Mouse (Mus musculus): Measurements from ENCODE around the gene Unc5cl.

The Unc5cl gene

GRCm38 (mm10) chr17:48542733-48543132 is 88.0 kb downstream of the Unc5cl start:
- no peak for DNase-seq

DNA sequence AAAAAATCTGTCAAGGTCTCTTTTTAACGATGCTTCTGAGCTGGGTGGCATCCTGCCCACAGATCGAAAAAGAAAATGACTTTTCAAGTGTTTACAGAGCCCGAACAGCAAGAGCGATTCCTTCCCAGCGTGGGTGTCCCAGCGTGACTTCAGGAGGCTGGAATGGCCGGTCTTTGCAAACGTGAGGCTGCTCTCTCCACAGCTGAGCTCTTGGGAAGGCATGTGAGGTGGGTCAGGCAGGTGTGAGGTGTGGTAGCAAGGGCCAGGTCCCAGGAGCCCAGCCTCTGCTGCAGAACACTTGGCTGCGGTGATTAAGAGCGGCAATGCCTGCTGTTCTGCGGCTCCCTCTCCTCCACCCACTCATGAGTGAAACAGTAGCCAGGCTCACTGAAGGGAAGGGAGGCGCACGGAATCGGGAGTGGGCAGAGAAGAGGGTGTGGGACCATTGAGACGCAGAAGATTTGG is 88.6 kb downstream of the Unc5cl start:
- no peak for DNase-seq

DNA sequence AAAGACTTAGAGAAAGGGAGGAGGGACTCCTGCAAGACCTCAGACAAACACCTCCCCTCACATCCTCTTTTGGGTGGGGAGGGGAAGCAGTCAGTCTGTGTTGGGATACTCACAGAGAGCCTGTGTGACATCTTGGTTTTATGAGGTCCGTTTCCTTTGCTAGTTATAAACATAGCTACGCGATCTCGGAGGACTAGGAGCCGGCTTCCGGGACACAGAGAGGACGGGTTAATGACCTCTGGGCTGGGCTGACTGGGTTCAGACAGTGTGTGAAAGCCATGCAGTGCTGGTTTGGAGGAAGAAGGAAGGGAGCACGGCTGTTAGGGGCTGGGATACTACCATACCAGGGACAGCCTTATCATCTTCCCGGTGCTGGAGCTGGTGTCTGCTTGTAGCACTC is 90.0 kb downstream of the Unc5cl start:
- DNase-seq = no peak

DNA sequence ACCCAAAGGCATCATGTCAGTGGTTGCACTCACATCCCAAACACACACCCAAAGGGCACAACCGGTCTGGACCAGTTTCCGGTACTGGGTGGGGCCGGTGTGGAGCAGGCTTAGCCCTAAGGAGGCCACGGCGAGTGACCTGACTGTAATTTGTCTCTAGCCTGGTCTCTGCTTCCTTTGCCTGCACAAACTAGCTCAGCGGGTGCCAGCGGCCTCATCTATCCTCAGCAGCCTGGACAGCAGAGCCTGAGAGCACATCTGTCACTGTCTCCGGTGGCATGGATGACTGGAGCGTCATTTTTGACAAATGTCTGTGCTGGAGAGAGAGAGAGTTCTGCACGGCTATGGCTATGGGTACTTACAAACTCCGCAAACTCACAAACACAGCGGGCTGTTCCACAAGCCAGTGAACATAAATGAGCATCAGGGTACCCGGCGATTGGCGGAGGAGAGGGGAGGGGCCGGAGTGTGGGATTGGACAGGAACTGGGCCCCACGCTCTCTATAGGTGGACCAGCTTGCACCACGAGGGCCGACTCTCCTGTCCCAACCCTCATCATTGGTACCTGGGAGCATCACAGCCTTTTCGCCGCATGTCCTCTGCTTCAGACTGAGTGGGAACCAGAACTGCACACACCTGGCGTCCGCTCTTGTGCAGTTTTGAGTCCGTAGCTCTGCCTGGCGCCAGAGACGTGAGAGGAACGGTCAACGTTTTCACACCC is 90.7 kb downstream of the Unc5cl start:
- DNase-seq = no peak

GRCm38 (mm10) chr17:48546036-48546435 is 91.3 kb downstream of the Unc5cl start:
- DNase-seq = no peak

GRCm38 (mm10) chr17:48547668-48548067 is 93.0 kb downstream of the Unc5cl start:
- DNase-seq = no peak

DNA sequence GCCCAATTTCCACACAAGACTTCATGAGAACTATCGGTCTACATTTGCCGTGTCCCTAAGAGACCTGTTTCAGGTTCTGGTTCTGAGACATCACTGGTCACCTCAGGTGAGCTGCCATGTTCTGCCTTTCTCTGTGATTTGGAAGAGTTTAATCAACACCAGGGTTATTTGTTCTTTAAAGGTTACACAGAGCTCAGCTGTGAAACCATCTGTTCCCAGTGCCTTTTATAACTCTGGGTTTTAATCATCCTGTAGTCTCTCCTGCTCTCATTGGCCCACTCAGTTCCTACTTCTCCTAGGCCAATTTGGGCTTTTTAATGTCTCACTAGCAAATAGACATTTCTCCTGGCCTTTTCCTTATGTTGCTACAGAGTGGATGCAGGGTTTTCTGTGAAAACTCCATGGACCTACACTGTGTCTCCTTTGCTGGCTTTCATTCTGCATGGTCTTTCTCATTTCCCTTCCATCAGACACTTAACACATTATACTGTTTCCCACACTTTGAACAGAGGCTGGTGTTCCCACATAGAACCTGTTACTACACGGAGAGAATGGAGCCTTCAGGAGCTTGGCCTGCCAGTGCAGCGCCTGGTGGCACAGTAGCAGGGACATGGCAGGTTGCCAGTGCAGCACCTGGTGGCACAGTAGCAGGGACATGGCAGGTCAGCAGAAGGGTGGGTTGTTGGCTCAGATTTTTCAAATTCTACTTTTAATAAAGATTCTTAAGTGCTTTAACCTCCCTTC is 97.3 kb downstream of the Unc5cl start:
- peak; percentile 90 to 92 for DNase-seq

- DNase-seq = peak; percentile 38 to 60
Measured at GRCm38 (mm10) chr17:48552532-48552915, 97.8 kb downstream of the Unc5cl start.

- DNase-seq = no peak
Measured at GRCm38 (mm10) chr17:48556223-48556962, 101.7 kb downstream of the Unc5cl start.

GRCm38 (mm10) chr17:48557823-48558715 is 103.4 kb downstream of the Unc5cl start:
- peak; percentile 64 to 72 for DNase-seq

DNA sequence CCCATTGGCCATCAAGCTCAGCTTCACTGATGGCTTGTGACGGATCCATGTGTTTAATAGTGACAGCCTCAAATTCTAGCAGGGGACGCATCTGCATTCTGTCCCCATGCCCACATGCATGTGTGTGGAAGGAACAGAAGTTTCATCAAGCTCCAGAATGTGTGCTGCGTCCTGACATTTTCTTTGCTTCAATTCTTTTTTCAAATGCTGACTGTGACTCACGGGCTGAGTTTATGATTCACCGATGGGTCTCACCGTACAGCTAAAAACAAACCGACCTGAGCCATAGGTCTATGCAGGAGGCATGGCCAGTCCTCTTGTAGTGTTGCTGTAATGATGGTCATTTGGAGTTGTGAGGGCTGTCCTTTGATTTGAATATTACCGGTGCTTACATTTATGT is 110.2 kb downstream of the Unc5cl start:
- DNase-seq = no peak

GRCm38 (mm10) chr17:48569656-48570055 is 115.0 kb downstream of the Unc5cl start:
- peak in 1 of 2 experiments; percentile 42 for DNase-seq

GRCm38 (mm10) chr17:48581153-48581552 is 126.5 kb downstream of the Unc5cl start:
- no peak for DNase-seq

DNA sequence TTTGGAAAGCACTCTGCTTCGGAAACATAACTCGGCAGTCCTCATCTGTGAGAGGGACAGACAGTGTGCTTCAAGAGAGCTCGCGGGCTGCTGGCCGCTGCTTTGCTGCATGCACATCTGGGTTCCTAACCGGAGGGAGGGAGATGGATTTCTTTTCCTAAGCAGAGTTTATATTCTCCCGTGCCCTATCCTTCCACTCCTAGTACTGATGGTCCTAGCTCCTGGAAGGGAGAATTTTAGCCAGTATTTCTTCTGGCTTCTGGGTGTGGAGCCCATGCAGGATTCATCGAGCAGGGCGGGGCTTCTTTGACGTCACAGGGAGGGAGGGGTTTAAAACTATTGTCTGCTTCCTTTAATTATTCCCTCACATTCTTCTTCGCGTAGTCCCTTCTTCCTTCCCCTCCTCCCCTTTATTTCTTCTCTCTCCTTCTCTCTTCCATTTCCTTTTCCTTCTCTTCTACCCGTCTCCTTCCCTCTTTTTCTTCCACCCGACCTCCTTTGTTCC is 127.8 kb downstream of the Unc5cl start:
- no peak for DNase-seq

GRCm38 (mm10) chr17:48583401-48583800 is 128.7 kb downstream of the Unc5cl start:
- peak; percentile 61 to 75 for DNase-seq

GRCm38 (mm10) chr17:48585902-48586359 is 131.2 kb downstream of the Unc5cl start:
- DNase-seq = peak; percentile 35 to 66

- DNase-seq = no peak
Measured at GRCm38 (mm10) chr17:48588674-48589073, 134.0 kb downstream of the Unc5cl start.

Measured in cerebellum, postnatal 14 days (tissue).